Mouse (Mus musculus) liver, adult 2 months (tissue): ENCODE data around the gene Ift43.

Source experiments
- CTCF ChIP-seq: fragments of 200-500 bp; IDR thresholded peaks from 2 replicates; pipeline ENCODE4 v1.5.1; 2011; ENCODE audit warnings: low read depth, low read length, control low read depth
- POLR2A ChIP-seq: fragments of 200-500 bp; IDR thresholded peaks from 2 replicates; pipeline ENCODE4 v1.6.1; 2011; ENCODE audit warnings: low read length, control low read depth; ENCODE audit not compliant: insufficient read depth; ENCODE audit errors: extremely low read depth

DNA sequence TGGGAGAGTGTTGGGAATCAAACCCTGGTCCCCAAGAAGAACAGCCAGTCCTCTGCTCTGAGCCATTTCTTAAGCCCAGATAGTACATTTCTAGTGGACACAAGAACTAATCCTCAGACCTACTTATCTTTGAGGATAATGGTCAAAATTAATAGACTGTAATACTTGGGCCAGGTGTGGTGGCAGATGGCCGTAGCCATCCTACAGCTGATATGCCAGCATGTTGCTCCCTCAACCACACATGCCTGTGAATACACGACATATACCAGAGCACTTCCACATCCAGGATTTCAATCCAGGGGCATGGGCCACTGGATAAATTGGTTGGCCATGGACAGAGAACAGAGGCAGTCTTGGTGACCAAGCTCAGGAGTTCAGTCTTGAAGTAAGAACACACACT, 27.0 kb upstream of the Ift43 start:
- no peak for TF ChIP-seq POLR2A
- no peak for TF ChIP-seq CTCF
